Mouse (Mus musculus) E14TG2a.4 (cell line): ENCODE measurements around the gene Iqcc.

ENCODE experiments used
- CTCF ChIP-seq: conservative IDR thresholded peaks from 2 replicates; pipeline ENCODE4 v1.5.1; 2014; ENCODE audit warnings: low read length
- NANOG ChIP-seq: IDR thresholded peaks from 2 replicates; pipeline ENCODE4 v1.6.1; 2014; ENCODE audit warnings: borderline replicate concordance, low read length, mixed read lengths
- POU5F1 ChIP-seq: IDR thresholded peaks from 2 replicates; pipeline ENCODE4 v1.6.1; 2014; ENCODE audit warnings: low read length, borderline replicate concordance

DNA sequence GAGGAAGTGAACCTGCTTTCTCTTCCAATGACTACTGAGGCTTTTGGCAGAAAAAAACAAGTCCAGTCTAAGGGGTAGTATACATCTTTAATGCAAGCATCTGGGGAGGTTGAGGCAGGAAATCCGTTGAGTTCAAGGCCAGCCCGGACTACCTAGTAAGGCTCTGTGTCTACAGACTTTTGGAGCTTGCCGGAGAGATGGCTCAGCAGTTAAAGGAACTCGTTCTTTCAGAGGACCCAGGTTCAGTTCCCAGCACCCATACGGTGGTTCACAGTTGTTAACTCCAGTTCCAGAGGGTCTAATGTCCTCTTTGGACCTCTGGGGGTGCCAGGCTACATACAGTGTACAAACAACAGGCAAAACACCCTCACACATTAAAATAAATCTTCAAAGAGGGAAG lies 868 bp downstream of the Iqcc start:
- TF ChIP-seq CTCF (no peak), POU5F1 (no peak), NANOG (no peak)
